Mouse (Mus musculus): ENCODE measurements around the gene Srbd1.

Gene Srbd1

DNA sequence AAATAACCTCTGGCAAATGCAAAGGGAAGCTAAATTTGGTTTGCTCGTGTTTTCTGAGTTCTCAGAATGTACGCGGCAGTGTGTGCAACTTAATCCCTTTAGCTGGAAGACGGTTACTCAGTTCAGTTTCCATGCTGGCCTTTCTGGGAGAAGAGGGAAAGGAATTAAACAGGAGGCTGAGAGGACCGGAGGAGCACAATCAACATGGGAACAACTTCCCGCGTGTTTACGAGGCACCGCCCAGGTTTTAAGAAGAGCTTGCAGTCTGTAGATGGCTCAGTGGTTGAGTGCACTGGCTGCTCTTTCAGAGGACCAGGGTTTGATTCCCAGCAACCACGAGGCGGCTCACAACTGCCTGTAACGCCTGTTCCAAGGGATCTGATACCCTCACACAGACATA is 109.8 kb downstream of the Srbd1 start:
- no peak for DNase-seq (ENCODE audit: low read depth, low spot score)

DNA sequence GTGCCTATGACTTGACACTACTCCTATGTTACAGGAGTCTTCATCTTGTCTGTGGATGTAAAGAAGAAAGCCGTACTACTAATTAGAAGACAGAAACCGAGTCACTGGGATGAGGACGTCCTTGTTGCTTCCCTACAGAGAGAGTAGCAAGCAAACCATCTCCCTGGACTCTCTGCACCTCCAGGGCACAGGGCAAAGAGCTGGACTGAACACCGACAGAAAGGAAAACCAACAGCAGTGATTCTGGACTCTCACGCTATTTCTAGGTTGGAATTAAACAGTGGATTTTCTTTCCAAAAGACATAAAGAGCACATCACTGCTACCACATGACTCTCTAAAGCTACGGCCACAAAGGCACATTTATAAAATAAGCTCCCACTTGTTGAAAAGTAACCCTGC is 110.3 kb downstream of the Srbd1 start:
- no peak for DNase-seq (ENCODE audit: low read depth, low spot score)

DNA sequence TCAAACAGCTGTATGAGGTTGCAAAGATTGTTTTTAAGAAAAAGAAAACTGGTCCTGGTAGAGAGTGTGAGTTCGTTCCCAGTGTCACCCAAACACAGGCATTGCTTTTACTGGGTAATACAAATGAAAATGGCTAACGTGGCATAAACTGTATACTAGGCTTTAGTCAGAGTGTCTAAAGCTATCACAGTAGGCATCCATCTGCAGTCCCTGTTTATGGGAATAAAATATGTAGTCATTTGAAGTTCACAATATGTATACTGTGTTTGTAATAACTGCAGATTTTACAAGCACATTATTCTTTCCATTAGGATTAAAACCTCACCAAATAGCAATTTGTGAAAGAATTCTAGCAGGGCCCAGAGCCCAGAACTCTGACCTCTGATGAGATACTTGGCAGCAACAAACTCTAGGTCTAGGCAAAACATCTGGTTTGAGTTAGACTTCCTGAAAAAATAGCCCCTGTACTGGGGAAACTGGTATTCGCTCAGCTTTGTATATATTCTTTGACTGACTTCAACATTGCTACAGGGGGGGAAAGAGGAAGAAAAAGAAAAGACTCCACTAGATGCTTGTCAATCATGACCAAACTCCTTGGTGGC is 112.8 kb downstream of the Srbd1 start:
- no peak for DNase-seq (ENCODE audit: low read depth, low spot score)

- DNase-seq (ENCODE audit: low read depth, low spot score): no peak
These were observed 115.0 kb downstream of the Srbd1 start for GRCm38 (mm10) chr17:86030016-86030415.

DNA sequence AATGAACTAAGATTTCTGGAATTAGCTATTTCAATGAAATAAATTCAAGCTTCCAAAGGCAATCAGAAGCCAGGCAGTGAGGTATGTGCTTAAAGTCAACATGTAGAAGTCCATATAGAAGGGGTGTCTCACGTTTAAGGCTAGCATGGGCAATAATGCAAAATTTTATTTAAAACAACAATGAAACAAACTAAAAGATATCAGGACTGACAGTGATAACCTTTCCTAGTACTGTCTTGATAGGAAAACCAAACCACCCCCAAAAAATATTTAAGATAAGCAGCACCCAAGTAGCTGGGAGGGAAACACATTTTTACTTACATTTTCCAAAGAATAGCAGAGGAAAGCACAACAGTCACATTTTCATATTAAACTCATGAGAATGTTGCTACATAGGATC is 115.8 kb downstream of the Srbd1 start:
- DNase-seq (ENCODE audit: low read depth, low spot score): no peak

GRCm38 (mm10) chr17:86027577-86028199 is 117.3 kb downstream of the Srbd1 start:
- no peak for DNase-seq (ENCODE audit: low read depth, low spot score)

- no peak for DNase-seq (ENCODE audit: low read depth, low spot score)
These were observed 120.4 kb downstream of the Srbd1 start for GRCm38 (mm10) chr17:86024589-86024988.

DNA sequence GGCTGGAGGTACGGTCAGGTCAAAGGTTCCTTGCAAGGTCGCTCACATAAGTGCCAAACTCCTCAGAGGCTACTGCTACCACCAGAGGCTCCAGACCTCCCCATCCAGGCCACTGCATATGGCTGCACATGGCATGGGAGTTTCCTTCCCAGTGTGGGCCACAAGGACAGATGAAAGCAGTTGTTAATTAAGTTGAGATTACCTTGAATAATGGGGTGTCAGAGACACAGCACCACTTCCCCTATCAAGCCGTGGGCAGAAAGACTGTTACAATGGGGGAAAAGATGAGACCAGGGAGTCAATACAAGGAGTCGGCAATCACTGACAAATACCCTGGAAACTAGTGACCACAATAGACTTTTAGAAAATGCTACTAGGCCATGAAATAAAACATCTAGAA is 122.6 kb downstream of the Srbd1 start:
- no peak for DNase-seq (ENCODE audit: low read depth, low spot score)

DNA sequence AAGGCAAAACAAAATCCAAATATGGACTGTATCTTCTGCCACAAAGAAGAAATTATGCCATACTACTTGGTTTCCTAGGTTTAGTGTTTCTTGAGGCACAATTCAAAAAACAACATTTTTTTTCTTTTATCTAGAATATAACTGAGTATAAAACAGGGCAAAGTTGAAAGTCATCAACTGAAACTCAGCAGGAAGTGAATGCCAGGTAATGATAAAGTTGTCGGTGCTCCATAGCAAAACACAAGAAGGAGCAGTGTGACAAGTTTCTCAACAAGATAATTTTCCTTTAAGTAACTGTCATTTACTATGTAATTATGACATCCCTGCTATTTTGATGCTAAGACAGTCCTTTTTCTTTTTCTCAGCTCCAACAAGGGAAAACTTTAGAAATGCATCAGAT is 123.2 kb downstream of the Srbd1 start:
- DNase-seq (ENCODE audit: low read depth, low spot score): no peak

GRCm38 (mm10) chr17:86021231-86021630 is 123.7 kb downstream of the Srbd1 start:
- no peak for DNase-seq (ENCODE audit: low read depth, low spot score)

DNA sequence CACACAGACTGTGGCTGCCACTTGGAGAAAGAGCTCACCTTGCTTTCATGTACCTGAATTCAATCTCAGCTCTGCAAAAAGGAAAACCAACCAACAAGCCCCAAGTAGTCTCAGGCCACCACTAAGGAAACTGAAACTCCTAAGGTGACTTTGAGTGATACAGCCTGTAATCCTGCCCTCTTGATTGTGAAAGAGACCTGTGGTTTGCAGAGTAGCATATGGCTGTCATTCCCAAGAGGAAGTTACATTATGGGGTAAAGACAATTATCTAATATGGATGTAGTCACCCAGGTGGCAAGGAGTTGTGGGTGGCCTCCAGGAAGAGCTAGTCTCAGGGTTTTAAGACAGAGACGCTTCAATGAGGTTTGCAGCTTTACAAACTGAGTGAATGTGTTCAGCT is 125.2 kb downstream of the Srbd1 start:
- DNase-seq (ENCODE audit: low read depth, low spot score): no peak

DNA sequence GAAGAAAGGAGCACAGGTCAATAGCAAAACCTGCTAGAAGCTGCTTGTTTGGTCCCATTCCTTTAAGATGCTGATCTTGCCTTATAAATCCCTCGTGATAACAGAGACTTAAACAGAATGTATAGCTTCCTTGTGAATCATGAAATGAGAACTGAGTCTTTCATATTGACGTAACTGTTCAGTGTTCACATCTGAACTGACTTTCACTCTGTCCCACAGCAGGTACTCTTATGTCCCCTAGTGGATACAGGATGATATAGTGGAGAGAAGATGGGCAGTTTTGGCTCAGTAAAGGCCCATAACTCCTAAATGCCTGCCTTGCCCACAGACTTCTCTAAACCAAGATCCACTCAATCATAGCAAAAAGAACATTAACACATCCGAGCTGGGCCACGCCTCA is 130.7 kb downstream of the Srbd1 start:
- no peak for DNase-seq (ENCODE audit: low read depth, low spot score)

DNA sequence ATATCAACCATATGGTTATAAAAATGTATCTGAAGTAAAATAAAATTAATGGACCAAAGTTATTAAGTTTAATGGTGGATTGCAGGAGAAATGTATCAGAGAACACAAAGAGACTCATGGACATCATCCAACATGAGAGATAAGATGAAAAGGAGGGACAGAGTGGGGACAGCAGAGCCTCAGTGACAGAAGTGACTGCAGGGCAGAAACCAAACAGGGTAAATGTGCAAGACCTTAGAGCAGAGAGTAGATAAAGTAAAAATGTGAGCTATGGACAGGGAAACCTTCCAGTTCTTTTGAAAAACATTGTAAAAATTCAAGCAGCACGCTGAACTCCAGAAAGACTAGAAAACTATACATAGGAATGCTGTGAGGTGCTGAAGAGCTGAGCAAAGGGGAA is 132.4 kb downstream of the Srbd1 start:
- DNase-seq (ENCODE audit: low read depth, low spot score): no peak

DNA sequence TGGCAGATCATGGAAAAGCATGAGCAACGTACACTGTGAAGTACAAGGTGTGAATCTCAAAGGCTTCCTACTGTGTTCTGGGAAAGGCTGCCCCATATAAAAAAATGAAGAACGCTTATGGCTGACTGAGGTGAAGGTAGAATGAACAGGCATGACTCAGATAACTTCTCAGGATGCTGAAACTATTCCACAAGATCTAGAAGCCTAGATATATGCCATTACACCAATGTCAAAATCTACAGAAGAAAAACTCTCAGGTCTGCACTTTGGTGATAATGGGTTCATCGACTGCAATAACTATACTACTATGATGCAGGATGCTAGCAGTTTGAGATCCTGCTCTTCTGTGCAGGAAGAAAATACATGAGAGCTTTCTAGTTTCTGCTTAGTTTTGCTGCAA is 133.1 kb downstream of the Srbd1 start:
- DNase-seq (ENCODE audit: low read depth, low spot score): no peak

- DNase-seq (ENCODE audit: low read depth, low spot score): no peak
These were observed 136.6 kb downstream of the Srbd1 start for GRCm38 (mm10) chr17:86008401-86008800.

- no peak for DNase-seq (ENCODE audit: low read depth, low spot score)
These were observed 142.9 kb downstream of the Srbd1 start for GRCm38 (mm10) chr17:86002113-86002512.

DNA sequence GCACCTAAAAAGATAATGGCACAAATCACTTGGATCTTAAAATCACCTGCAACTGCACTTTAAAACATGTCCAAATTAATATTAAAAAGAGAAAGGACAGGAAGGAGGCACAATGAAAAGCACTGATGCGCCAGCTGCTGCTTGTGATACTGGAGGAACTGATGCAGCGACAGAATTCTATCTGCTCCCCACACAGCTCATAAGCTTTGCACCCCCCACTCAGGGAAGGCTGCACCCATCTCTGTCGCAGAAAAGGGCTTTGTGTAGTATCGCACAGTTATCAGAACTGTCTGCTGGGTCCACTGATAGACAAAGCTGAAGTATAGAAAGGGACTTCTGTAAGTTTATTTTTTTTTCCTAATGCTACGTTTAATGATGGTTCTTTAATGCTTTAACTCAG is 143.3 kb downstream of the Srbd1 start:
- DNase-seq (ENCODE audit: low read depth, low spot score): no peak

- no peak for DNase-seq (ENCODE audit: low read depth, low spot score)
These were observed 149.2 kb downstream of the Srbd1 start for GRCm38 (mm10) chr17:85995727-85996126.

DNA sequence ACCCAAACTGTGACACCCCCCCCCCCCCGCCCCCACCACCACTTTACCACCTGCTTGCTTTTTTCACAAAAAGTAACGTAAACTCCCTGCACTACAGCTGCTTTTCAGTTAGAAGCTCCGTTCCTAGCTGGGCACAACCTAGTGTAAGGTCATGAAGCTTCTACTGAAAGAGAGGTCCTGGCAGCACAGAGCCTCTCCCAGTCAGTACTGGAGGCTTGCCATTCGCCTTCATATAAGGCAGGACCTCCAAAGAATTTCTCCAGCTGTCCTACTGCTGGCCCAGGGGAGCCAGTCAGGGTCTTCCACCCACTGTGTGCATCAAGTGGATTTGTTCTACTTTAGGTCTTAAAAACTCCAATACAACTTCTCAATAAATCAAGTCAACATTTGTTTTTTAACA is 149.9 kb downstream of the Srbd1 start:
- no peak for DNase-seq (ENCODE audit: low read depth, low spot score)

- no peak for DNase-seq (ENCODE audit: low read depth, low spot score)
These were observed 155.8 kb downstream of the Srbd1 start for GRCm38 (mm10) chr17:85989058-85989769.

DNA sequence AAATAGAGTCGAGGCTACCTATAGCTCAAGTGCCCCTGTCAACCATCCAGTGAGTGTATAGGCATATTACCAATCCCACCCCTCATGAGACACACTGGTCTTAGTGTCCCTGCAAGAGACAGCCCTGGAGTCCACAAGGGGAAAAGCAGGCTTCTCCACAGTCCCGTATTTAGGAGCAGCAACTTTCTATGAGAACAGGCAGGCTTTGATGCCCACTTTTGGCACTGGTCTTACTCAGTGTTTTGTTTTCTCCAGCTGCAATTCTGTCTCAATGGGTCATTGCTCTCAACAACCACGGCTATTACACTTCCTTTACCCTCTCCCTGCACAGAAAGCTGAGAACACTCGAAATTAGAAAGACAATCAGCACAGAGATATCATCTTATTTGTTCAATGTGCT is 157.4 kb downstream of the Srbd1 start:
- no peak for DNase-seq (ENCODE audit: low read depth, low spot score)

- DNase-seq (ENCODE audit: low read depth, low spot score): no peak
These were observed 158.4 kb downstream of the Srbd1 start for GRCm38 (mm10) chr17:85986624-85987023.

GRCm38 (mm10) chr17:85986181-85986580 is 158.8 kb downstream of the Srbd1 start:
- DNase-seq (ENCODE audit: low read depth, low spot score): no peak

Measured in retina, postnatal 7 days (tissue).